Mouse (Mus musculus): ENCODE measurements at regions not wholly inside any gene's neighbourhood (a gene's known extent, or its start where the extent isn't known, plus 50 kb on each side); places are given as distances from the start of the nearest gene placed in this dataset.
A peak's percentile ranks its signal among the peaks of the same experiment; 100 is the strongest.

DNA sequence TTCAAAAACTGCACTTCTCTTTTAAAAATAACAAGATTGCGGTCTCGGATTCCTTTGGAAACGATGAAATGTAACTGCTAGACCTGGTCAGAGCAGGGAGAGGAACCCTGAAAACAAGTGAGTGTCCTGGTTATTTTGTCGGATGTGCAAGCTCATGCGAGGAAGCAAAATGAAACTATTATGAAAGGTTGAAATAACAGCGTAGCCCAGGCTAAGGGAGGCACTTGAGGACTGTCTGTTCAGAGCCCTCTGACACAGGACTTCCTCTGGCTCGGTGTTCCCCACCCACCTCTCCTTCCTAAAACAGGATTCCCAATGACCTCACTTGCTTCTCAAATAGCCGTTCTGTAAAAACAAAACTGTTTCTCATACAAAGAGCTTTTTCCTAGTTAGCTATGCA, 51.3 kb upstream of the S1pr1 start:
- DNase-seq (ENCODE audit: low read depth in 2 of 2, low spot score in 2 of 2): no peak

GRCm38 (mm10) chr3:115768290-115768689, 53.4 kb upstream of the S1pr1 start:
- DNase-seq (ENCODE audit: low read depth in 2 of 2, low spot score in 2 of 2): no peak

- no peak for DNase-seq (ENCODE audit: low read depth in 2 of 2, low spot score in 2 of 2)
Observed at GRCm38 (mm10) chr3:115768761-115769530, 54.1 kb upstream of the S1pr1 start.

- no peak for DNase-seq (ENCODE audit: low read depth in 2 of 2, low spot score in 2 of 2)
Observed at GRCm38 (mm10) chr3:115772676-115773075, 57.8 kb upstream of the S1pr1 start.

- no peak for DNase-seq (ENCODE audit: low read depth in 2 of 2, low spot score in 2 of 2)
Observed at GRCm38 (mm10) chr3:115774321-115774720, 59.4 kb upstream of the S1pr1 start.

DNA sequence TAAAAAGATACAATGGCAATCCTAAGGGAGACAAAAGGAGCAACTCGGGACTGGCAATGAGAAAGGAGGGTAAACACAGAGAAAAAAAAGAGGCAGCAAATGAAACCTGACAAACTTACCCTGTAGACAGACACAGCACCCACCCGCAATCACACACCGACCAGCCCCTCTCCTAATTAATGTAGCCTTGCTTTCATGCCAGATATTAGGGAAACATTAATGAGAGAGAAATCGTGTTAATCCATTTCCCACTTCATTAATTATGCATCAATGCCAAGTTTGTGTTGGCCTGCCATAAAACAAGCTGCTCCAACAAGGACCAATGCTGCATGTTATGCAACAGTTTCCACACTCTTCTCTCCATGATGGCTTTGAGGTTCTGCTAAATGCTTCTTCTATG, 59.9 kb upstream of the S1pr1 start:
- no peak for DNase-seq (ENCODE audit: low read depth in 2 of 2, low spot score in 2 of 2)

DNA sequence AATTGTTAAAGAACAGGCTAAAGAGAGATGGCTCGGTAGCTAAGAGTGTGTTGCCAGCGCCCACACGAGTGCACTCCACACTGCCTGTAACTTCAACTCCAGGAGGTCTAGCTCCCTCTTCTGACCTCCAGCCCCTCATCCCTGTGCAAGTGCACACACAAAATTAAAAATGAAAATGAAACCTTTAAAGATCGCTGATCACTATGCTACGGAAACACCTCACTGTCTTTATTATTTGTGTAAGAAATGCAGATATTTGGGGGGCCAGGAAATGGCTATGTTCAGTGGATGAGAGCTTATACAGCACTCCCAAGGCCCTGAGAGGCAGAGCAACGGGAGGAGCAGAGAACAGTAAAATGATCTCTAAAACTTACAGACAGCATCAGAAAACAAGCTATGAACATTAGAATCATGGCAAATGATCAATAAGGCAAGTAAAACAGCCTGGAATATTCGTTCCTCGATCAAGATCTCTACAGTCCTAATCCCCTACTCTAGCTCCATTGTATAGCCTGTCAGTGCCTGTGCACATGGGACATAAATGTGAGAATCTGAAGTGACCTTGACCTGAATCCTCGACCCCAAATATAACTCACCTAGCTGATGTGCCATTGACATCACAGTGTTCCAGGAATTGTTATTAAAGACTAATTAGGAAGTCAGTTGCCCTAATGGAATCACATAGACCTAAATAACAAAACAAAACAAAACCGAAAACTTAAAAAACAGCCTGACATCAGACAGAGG, 64.4 kb upstream of the S1pr1 start:
- DNase-seq (ENCODE audit: low read depth in 2 of 2, low spot score in 2 of 2): no peak

DNA sequence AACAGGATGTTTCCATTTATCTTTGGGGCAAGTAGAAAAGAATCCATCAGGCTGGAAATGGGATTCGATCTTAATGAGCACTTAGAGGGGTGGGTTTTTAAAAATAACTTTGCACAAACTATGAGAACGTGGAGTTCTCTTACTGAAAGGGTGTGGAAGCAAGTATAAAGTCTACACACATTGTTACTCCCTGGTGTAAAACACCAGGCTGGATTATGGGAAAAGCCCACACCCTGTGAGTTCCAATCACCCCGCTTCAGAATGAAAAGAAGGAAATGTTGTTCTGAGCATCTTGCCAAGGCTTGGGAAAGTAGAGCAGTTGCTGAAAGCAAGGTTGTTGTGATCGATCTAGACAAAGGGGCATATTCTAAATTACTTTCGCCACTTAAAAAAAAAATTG, 65.0 kb upstream of the S1pr1 start:
- DNase-seq (ENCODE audit: low read depth in 2 of 2, low spot score in 2 of 2): no peak

- DNase-seq (ENCODE audit: low read depth in 2 of 2, low spot score in 2 of 2): no peak
Observed at GRCm38 (mm10) chr3:115782726-115783125, 67.9 kb upstream of the S1pr1 start.

DNA sequence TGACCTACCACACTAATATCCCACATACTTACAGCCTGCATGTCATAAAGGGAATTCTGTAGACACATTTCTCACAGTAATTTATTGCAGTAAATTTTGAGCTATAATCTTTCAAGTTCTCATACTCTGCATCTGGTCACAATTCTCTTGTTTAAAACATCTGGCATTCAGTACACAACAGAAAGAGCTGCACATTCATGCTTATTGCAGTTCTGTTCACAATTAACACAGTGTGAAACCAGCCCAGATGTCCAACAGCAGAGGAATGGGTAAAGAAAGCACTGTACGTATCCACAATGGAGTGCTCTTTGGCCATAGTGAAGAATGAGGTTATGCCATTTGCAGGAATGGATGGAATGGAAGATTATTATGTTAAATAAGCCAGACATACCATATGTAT, 72.5 kb upstream of the S1pr1 start:
- DNase-seq (ENCODE audit: low read depth in 2 of 2, low spot score in 2 of 2): no peak

- DNase-seq (ENCODE audit: low read depth in 2 of 2, low spot score in 2 of 2): no peak
Observed at GRCm38 (mm10) chr3:115788525-115788924, 73.7 kb upstream of the S1pr1 start.

DNA sequence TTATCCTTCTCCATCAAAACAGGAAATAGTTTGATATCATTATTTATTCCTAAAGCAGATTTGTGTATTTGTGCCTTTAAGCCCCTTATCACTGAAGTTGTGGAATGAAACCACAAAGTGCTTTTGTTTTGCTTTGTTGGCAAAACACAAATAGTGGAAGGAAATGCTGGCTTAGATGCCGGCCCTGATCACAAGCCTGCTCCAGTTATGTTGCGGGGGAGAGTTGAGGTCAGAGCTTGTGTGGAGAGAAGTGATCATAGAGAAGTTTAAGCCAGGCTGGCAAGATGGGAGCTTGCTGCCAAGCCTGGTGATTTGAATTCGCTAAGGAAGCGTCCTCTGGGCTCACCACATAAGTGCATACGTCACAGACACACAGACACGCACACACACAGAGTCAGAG, 74.2 kb upstream of the S1pr1 start:
- no peak for DNase-seq (ENCODE audit: low read depth in 2 of 2, low spot score in 2 of 2)

- no peak for DNase-seq (ENCODE audit: low read depth in 2 of 2, low spot score in 2 of 2)
Observed at GRCm38 (mm10) chr3:115792606-115793005, 77.7 kb upstream of the S1pr1 start.

DNA sequence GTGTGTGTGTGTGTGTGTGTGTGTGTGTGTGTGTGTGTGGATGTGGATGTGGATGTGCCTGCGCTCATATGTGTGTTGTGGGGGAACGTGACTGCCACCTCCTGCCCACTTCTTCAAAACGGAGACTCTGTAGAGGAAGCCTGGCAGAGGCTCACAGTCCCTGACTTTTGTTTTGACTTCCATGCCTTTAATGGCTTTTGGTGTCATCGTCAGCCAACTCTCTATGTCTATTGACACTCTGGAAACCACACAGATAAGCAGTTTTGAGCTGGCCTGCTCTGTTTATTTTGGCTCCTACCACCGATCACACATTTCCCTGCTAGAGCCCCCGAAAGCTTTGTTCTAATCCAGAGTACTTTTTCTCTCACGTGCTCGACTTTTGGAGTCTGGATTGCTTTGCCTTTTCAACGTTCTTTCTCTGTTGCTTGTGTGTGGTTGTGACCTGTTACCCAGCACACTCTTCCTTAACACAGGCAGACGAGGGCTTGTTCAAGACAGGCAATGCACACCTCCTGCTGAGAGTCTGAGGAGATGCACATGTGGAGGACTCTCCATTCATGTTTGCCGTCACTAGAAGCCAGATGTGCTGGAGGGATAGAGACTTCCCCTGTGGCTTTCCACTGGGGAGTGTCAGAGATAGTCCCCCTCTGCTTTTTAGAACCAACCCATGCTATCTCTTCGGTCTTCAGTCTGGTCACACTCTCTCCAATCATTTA, 78.6 kb upstream of the S1pr1 start:
- peak; percentile 74 to 78 for DNase-seq (ENCODE audit: low read depth in 2 of 2, low spot score in 2 of 2)

DNA sequence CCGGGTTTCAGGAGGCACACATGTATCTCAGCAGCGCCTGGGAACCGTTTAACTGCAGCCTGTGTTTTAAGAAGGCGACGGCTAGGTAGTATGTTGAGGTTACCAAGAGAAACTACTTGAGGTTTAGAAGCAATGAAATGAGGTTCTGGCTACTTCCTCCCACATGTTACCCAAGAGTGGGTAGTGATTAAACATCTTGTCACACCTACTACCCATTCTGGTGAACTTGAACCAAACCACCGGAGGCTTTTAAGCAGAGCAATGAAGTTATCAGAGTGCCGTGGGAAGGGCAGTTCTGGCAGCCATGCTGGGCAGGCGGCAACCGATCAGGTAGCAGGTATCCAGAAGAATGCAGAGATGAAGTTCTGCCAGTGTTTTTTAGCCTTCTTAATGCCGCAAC, 84.5 kb upstream of the S1pr1 start:
- peak; percentile 68 to 72 for DNase-seq (ENCODE audit: low read depth in 2 of 2, low spot score in 2 of 2)

- no peak for DNase-seq (ENCODE audit: low read depth in 2 of 2, low spot score in 2 of 2)
Observed at GRCm38 (mm10) chr3:115799981-115800380, 85.1 kb upstream of the S1pr1 start.

- peak; percentile 35 to 56 for DNase-seq (ENCODE audit: low read depth in 2 of 2, low spot score in 2 of 2)
Observed at GRCm38 (mm10) chr3:115800873-115801272, 86.0 kb upstream of the S1pr1 start.

- DNase-seq (ENCODE audit: low read depth in 2 of 2, low spot score in 2 of 2): peak in 1 of 2 experiments; percentile 49
Observed at GRCm38 (mm10) chr3:115801581-115802200, 85.9 kb upstream of the Dph5 start.

- peak in 1 of 2 experiments; percentile 28 for DNase-seq (ENCODE audit: low read depth in 2 of 2, low spot score in 2 of 2)
Observed at GRCm38 (mm10) chr3:115804616-115805015, 83.0 kb upstream of the Dph5 start.

DNA sequence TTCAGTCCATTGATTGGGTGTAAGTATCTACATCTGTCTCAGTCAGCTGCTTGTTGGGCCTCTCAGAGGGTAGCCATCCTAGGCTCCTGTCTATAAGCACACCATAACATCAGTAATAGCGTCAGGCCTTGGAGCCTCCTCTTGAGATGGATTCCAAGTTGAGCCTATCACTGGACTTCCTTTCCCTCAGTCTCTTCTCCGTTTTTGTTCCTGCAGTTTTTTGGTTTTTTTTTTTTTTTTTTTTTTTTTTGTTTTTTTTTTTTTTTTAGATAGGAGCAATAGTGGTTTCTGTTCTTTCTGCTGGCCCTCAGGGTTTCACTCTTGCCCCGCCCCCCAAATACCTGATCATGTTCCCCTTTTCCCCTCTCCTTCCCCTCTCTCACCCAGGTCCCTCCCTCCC, 80.6 kb upstream of the Dph5 start:
- no peak for DNase-seq (ENCODE audit: low read depth in 2 of 2, low spot score in 2 of 2)

- no peak for DNase-seq (ENCODE audit: low read depth in 2 of 2, low spot score in 2 of 2)
Observed at GRCm38 (mm10) chr3:115815168-115815567, 72.5 kb upstream of the Dph5 start.
